Mouse (Mus musculus) cerebellum, postnatal 25 days (tissue): ENCODE results near the gene Olfr588-ps1.
A peak's percentile ranks its signal among the peaks of the same experiment; 100 is the strongest.
"Not testable (repeated sequence)": the region's sequence is repeated elsewhere in the genome, so short reads cannot be mapped to it uniquely, and the experiment has no call there.

Experiments used
- DNase-seq, 2 experiments: peaks; one replicate each; pipeline ENCODE4 v3.0.0; 2021; ENCODE audit warnings: mixed read lengths in 2 of 2

Olfr588-ps1 gene

GRCm38 (mm10) chr7:103140579-103140978 lies at the start of gene Olfr588-ps1:
Olfr588-ps1 (plus strand) TSS chr7:103140879.
- DNase-seq: no peak

GRCm38 (mm10) chr7:103097420-103097819 lies 43.3 kb upstream of the Olfr588-ps1 start, which contains the start of gene Olfr585:
Olfr585 (plus strand) TSS chr7:103097720.
- no peak for DNase-seq

GRCm38 (mm10) chr7:103119406-103119805 lies 21.3 kb upstream of the Olfr588-ps1 start:
- DNase-seq: peak in 1 of 2 experiments; percentile 2

GRCm38 (mm10) chr7:103125538-103125937 lies 15.1 kb upstream of the Olfr588-ps1 start, which contains the start of gene Olfr586:
Olfr586 (minus strand) TSS chr7:103125638.
- no peak for DNase-seq

- no peak for DNase-seq
Measured at GRCm38 (mm10) chr7:103156256-103156655, 15.6 kb downstream of the Olfr588-ps1 start, which contains the start of gene Olfr589. Olfr589 (minus strand) TSS chr7:103156356.

- DNase-seq: peak; percentile 14 to 52
Measured at GRCm38 (mm10) chr7:103169697-103170096, 29.0 kb downstream of the Olfr588-ps1 start.

GRCm38 (mm10) chr7:103178240-103178639 lies 37.6 kb downstream of the Olfr588-ps1 start, which contains the start of gene Olfr591:
Olfr591 (minus strand) TSS chr7:103178340.
- DNase-seq: no peak

- DNase-seq: not testable (repeated sequence)
Measured at GRCm38 (mm10) chr7:103184503-103184902, 43.8 kb downstream of the Olfr588-ps1 start, which contains the start of gene Olfr592. Olfr592 (plus strand) TSS chr7:103184803.
